Mouse (Mus musculus) ES-Bruce4 (cell line): Measurements from ENCODE around the gene Calhm3. TPM values are rescaled to one million over a fixed set of nuclear protein-coding genes. Genes with fewer than 3 reads are reported as not detected.

ENCODE experiments used
- H3K27ac ChIP-seq: 2 replicates; pipeline ENCODE4 v1.5.1; 2012; ENCODE audit warnings: low read length, inconsistent platforms; ENCODE audit not compliant: insufficient read depth
- H3K27me3 ChIP-seq: 2 replicates; pipeline ENCODE4 v1.6.1; 2012; ENCODE audit warnings: mild to moderate bottlenecking, low read length, inconsistent platforms; ENCODE audit not compliant: control insufficient read depth, poor library complexity, insufficient read depth, severe bottlenecking
- H3K36me3 ChIP-seq: 2 replicates; pipeline ENCODE4 v1.6.1; 2012; ENCODE audit warnings: inconsistent platforms, mild to moderate bottlenecking, low read length, moderate library complexity; ENCODE audit not compliant: control insufficient read depth, poor library complexity, insufficient read depth, severe bottlenecking
- H3K4me1 ChIP-seq: one replicate; pipeline ENCODE4 v1.8.1; 2011; ENCODE audit warnings: low read length; ENCODE audit not compliant: control insufficient read depth, insufficient read depth
- H3K4me3 ChIP-seq: 2 replicates; pipeline ENCODE4 v1.5.1; 2011; ENCODE audit warnings: low read depth, mild to moderate bottlenecking, low read length
- H3K9ac ChIP-seq: 2 replicates; pipeline ENCODE4 v1.6.1; 2012; ENCODE audit warnings: low read depth, mild to moderate bottlenecking, inconsistent platforms; ENCODE audit not compliant: poor library complexity, severe bottlenecking
- H3K9me3 ChIP-seq: replicated peaks from 2 replicates; pipeline ENCODE4 v1.6.1; 2012; ENCODE audit warnings: mild to moderate bottlenecking, low read length, inconsistent platforms; ENCODE audit not compliant: control insufficient read depth, poor library complexity, insufficient read depth, severe bottlenecking
- CTCF ChIP-seq: IDR thresholded peaks from one replicate; pipeline ENCODE4 v1.8.1; 2011; ENCODE audit warnings: low read depth, low read length
- EP300 ChIP-seq: IDR thresholded peaks from 2 replicates; pipeline ENCODE4 v1.6.1; 2011; ENCODE audit warnings: low read depth, low read length; ENCODE audit not compliant: insufficient read depth
- POLR2A ChIP-seq: IDR thresholded peaks from one replicate; pipeline ENCODE4 v1.8.1; 2011; ENCODE audit warnings: low read length; ENCODE audit not compliant: insufficient read depth
- polyA plus RNA-seq: library from polyadenylated mRNA; stranded (reverse); fragments of >200 nt; gene quantifications from 2 replicates; pipeline ENCODE4 v1.2.4, GENCODE M21; 2011; ENCODE audit warnings: low read depth; ENCODE audit not compliant: missing spikeins, insufficient read depth, insufficient read length

Calhm3 gene
- polyA plus RNA-seq, 1 experiment = not detected

DNA sequence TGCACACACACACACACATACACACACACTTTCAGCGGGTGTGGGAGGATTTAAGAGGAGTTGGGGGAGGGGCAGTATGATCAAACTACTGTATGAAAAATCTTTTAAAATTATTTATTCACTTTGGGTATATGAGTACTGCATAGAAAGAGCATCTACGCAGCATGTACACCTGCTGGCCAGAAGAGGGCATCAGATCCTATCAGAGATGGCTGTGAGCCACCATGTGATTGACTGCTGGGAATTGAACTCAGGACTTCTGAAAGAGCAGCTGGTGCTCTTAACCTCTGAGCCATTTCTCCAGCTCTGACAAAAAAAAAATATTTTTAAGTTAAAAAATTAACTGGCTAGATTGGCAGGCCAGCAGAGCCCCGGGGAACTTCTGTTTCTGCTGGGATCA is 17.0 kb upstream of the Calhm3 start:
- H3K27ac ChIP-seq = no peak overlapping the region
- H3K36me3 ChIP-seq = no peaks in the 10 kb centered on the region
- no peaks in the 10 kb centered on the region; the same call in 1 of the 2 replicates for H3K9me3 ChIP-seq
- H3K4me3 ChIP-seq = no peak overlapping the region
- H3K4me1 ChIP-seq = peaks cover 10% of the 10 kb centered on the region
- no peak overlapping the region for H3K9ac ChIP-seq
- no peaks in the 10 kb centered on the region for H3K27me3 ChIP-seq
- TF ChIP-seq CTCF = peak; percentile 40
- no peak for TF ChIP-seq EP300
- no peak for TF ChIP-seq POLR2A

DNA sequence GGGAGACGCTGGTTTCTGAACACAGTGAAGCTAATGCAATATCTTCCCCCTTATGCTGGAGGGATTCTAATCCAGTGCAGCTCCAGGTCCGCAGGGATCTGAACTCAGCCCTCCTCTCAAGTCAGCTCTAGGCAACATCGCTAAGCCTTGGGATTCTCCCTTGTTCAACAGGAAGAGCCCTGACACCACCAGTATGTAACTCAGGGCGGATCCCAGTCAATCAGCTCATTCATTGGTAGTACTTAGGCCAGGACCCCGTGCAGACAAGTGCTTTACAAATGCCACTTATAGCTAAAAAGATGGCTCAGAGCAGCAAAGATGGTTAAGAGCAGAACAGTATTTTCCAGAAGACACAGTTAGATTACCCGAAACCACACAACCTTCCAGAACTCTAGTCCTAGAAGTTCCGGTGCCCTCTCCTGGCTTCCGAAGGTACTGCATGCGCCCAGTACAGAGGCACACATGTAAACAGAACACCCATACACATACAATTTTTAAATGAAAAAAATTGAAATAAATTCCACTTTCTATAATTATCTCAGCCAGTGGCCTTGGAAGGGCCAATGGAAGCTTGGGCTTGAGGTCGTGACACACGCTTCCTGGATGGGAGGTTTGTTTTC is 11.3 kb upstream of the Calhm3 start:
- Histone ChIP-seq H3K4me1 (peaks cover 5% of the 10 kb centered on the region), H3K4me3 (no peak overlapping the region), H3K9me3 (no peaks in the 10 kb centered on the region; the same call in 1 of the 2 replicates), H3K27me3 (no peaks in the 10 kb centered on the region), H3K27ac (no peak overlapping the region), H3K36me3 (no peaks in the 10 kb centered on the region), H3K9ac (0 out of 2 replicates have a peak overlapping the region, but pooled peaks have one; percentile 27)
- TF ChIP-seq CTCF (peak; percentile 70), POLR2A (no peak), EP300 (no peak)

DNA sequence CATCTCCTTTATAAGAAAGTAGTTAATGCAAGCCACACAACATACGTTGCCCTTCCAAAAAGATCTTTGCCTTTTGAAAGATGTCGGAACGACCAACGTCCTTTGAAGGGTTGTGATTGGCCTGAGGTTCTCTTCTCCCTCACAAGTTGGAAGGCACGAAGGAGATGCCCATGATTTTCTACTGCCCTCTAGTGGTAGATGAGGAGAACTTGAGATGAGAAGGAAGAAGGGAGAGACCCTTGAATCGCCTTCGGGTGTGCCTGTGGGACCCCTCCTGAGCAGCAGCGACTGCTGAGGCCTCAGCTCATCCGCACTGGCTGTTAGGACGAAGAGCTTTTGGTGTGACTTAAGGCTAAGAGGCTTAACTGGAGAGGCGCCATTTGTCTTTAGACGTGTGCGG is 10.7 kb upstream of the Calhm3 start:
- Histone ChIP-seq H3K4me3 (0 out of 2 replicates have a peak overlapping the region, but pooled peaks have one; percentile 18), H3K27ac (no peak overlapping the region), H3K9me3 (no peaks in the 10 kb centered on the region; the same call in 1 of the 2 replicates), H3K27me3 (no peaks in the 10 kb centered on the region), H3K4me1 (peaks cover 3% of the 10 kb centered on the region), H3K9ac (peak overlapping the region; percentile 27; the same call in 1 of the 2 replicates), H3K36me3 (no peaks in the 10 kb centered on the region)
- TF ChIP-seq POLR2A = no peak
- TF ChIP-seq CTCF = peak; percentile 65

GRCm38 (mm10) chr19:47167617-47168214 is 10.2 kb upstream of the Calhm3 start:
- TF ChIP-seq POLR2A = no peak
- TF ChIP-seq EP300 = no peak
- TF ChIP-seq CTCF = no peak
- Histone ChIP-seq H3K27ac (no peak overlapping the region), H3K4me1 (peaks cover 2% of the 10 kb centered on the region), H3K36me3 (no peaks in the 10 kb centered on the region), H3K4me3 (no peak overlapping the region), H3K27me3 (no peaks in the 10 kb centered on the region), H3K9ac (no peak overlapping the region), H3K9me3 (no peaks in the 10 kb centered on the region; the same call in 1 of the 2 replicates)

DNA sequence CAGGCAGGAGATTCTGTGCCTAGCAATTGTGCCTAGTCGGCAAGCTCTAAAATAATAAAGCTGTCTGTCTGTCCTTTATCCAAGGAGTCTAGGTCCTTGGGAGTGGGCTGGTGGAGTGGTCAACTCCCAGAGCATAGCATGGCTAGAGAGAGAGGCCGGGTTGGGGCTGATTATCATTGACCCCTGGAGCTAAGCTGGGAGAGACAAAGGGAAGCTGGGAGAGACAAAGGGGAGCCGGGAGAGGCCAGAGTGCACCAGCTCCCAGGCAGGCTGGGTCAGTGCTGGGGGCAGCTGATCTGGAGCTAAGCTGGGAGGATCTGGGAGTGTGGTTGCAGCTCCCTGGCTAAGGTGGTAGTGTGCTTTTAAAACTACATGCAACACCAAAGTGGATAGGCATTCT is 9.2 kb upstream of the Calhm3 start:
- TF ChIP-seq POLR2A (no peak), CTCF (no peak), EP300 (peak; percentile 71; the same call in 1 of the 2 replicates)
- Histone ChIP-seq H3K9me3 (no peaks in the 10 kb centered on the region; the same call in 1 of the 2 replicates), H3K4me3 (no peak overlapping the region), H3K4me1 (peaks cover 2% of the 10 kb centered on the region), H3K9ac (no peak overlapping the region), H3K27me3 (no peaks in the 10 kb centered on the region), H3K36me3 (no peaks in the 10 kb centered on the region), H3K27ac (no peak overlapping the region)

DNA sequence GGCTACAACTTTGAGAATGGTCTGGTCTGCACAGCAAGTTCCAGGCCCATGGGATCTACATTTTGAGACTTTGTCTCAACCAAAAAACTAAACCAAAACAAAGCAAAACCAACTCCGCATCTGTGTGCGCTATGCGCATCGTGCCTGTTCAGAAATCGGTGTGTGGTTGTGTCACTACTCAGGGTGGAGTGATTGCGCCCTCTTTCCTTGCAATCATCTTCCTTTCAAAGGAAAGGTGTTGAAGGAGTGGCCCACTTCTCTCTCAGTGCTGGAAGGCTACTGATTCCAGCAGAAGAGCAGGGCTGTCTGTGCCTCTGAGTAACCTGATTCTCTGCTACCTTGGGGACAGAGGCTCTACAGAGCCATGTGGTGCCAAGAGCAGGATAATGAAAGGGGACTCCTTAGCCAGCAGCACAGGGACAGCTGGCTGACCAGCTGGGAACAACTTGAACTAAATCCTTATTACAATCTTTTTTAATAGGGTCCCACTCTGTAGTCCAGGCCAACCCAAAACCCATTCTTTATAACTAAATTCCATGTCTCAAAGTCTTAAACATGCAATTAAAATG is 5.7 kb upstream of the Calhm3 start:
- Histone ChIP-seq H3K9me3 (no peaks in the 10 kb centered on the region), H3K27me3 (no peaks in the 10 kb centered on the region), H3K4me1 (peaks cover 2% of the 10 kb centered on the region), H3K4me3 (no peak overlapping the region), H3K27ac (no peak overlapping the region), H3K9ac (no peak overlapping the region), H3K36me3 (no peaks in the 10 kb centered on the region)
- no peak for TF ChIP-seq POLR2A
- no peak for TF ChIP-seq EP300
- no peak for TF ChIP-seq CTCF
